Mouse (Mus musculus) layer of hippocampus, adult 9-11 months (tissue): Measurements from ENCODE around the gene Cpne2.

ENCODE experiments used
- DNase-seq: peaks from one replicate; pipeline ENCODE4 v3.0.0; 2022

The Cpne2 gene

GRCm38 (mm10) chr8:94540025-94540424, 7.2 kb downstream of the Cpne2 start:
- no peak for DNase-seq

- no peak for DNase-seq
These were observed 8.4 kb downstream of the Cpne2 start for GRCm38 (mm10) chr8:94540889-94541795.

- DNase-seq, result no peak
These were observed 11.2 kb downstream of the Cpne2 start for GRCm38 (mm10) chr8:94543981-94544380.

DNA sequence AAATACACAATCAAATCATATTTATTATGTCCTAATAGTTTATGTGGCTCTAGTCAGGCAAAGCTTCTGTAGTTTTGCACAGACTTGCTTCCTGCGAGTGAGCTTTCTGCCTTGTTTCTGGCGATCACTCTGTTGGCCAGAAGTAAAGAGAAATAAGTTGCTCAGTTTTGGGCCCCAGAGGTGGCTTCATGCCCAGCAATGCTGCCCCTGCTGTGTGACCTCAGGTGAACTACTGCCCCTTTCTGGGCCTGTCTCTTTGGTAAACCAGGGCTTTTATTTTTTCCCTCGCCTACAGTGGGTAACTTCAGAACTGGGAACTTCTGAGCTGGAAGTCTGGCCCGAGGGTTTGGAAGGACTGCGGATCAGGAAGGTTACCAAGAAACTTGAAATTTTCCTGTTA, 16.3 kb downstream of the Cpne2 start:
- no peak for DNase-seq

GRCm38 (mm10) chr8:94549482-94549881, 16.7 kb downstream of the Cpne2 start:
- DNase-seq, result no peak

GRCm38 (mm10) chr8:94549998-94550397, 17.2 kb downstream of the Cpne2 start:
- DNase-seq, result no peak

- peak; percentile 87 for DNase-seq
These were observed 19.0 kb downstream of the Cpne2 start for GRCm38 (mm10) chr8:94551471-94552422.

GRCm38 (mm10) chr8:94552696-94553095, 19.9 kb downstream of the Cpne2 start:
- no peak for DNase-seq

- DNase-seq, result no peak
These were observed 24.5 kb downstream of the Cpne2 start for GRCm38 (mm10) chr8:94557281-94557680.

DNA sequence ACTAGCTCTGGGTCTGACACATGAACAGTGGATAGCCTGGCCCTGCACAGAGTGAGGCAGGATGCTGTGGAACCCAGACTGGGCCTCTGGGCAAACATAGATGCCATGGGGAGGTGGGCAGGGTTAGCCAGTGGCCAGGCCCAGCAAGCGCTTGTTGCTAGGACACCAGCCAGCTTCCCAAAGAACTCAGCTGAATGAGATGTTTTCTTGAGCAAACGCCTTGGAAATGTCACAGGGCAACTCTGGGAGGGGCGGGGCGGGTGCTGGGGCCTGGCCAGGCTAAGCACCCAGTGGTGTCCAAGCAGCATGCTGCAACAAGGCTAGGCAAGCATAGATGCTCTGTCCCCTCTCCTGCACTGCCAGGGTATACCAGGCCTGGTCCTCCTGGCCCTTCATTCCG, 28.5 kb downstream of the Cpne2 start:
- DNase-seq, result peak; percentile 59

- no peak for DNase-seq
These were observed 31.6 kb downstream of the Cpne2 start for GRCm38 (mm10) chr8:94564421-94564820.

- no peak for DNase-seq
These were observed 33.2 kb downstream of the Cpne2 start for GRCm38 (mm10) chr8:94566033-94566432.

DNA sequence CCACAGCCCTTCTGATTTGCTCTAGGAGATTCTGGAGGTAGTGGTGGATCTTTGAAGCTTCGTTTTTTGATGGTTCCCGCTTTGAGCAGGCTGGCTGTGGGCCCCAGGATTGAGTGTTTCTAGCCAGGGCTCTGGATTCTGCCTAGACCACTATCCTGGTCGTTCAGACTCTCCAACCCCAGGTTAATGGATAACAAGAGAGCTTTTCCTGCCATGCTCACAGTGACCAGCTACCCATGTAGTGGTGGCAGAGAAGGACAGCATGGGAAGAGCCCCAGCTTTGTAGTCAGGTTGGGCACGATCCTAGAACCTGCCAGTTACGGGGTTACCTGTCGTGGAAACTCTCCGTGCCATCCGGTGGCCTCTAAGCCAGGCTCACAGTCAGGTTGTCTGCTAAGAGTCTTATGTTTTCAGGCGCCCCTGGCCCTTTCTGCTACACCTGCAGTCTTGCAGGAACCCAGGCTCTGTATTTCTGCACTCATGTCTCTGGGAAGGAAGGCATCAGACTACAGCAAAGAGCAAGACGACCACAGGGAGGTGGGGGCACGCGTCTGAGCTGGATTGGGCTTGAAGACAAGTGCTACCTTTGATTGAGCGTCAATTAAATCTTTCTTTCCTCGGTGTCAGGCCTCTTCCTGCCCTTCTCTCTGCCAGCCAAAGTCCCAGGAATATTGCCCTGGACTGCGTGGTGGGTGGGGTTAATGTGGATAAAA, 33.8 kb downstream of the Cpne2 start:
- DNase-seq, result no peak

- DNase-seq, result no peak
These were observed 34.5 kb downstream of the Cpne2 start for GRCm38 (mm10) chr8:94567159-94567849.

DNA sequence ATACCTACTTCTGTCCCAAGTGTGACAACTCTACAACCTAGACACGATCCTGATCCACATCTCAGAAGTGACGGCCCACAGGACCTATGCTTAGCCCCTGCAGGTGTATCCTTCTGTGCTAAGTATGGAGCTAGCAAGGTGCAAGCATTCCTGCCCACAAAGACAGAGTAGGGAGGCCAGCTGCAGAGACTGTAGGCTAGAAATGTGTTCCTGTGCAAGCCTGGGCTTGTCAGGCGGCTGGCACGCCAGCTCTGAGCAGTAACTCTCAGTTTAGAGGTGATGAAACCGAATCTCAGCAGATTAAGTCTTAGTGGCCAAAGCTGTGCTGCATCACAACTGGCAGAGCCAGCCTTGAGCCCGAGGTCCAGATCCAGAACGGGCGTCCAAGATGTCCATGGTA, 35.3 kb downstream of the Cpne2 start:
- DNase-seq, result no peak

DNA sequence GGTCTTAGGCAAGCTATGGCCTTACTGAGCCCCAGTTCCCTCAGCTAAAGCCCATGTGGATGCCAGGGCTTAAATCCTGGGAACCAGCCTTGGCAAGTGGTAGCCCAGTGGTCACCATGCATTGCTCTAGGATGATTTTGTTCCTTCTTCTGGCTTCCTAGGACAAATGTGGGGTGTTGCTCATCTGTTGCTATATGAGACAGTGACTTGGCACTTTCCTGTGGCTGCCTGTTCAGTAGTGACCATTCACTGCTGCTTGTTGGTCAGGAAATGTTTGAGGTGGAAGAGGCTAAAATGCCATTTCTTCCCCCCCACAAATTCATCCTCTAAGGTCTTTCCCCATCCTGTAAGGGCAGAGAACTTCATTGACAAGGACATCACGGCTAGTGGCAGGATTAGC, 36.6 kb downstream of the Cpne2 start:
- no peak for DNase-seq

DNA sequence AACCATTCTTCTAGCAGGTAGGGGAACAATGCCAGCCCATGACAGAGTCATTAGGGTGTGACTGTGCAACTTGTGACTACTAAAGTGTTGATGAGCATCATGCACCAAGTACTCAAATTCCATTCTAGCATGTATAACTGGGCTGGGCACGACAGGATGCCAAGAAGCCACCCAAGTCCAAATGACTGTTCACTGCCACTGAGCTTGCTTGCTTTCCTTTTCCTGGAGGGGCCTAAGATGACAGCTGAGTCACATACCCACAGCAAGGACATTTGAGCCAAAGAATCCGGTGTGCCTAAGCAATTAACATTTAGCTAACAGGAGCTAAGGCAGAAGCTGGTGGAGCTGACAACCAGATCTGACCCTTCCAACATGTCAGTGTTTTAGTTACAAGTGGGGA, 39.1 kb downstream of the Cpne2 start:
- DNase-seq, result no peak

GRCm38 (mm10) chr8:94574159-94574907, 41.5 kb downstream of the Cpne2 start:
- DNase-seq, result peak; percentile 90

DNA sequence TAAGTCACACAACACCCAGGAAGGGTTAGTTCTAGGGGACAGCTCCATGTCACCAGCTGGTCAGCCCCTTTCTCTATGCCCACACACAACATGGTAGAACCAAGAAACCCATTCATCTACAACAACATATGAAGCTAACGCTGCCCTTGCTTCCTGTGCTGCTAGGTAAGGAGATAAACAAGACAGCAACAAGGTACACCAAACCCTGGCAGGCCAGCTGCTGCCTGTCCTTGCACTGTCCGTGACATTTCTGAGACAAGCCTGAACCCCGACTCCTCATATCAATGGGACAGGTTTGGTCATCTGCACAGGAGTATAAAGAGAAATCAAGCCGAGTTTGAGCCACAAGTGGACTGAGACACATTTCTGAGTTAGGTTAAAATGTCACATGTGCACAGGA, 42.4 kb downstream of the Cpne2 start:
- no peak for DNase-seq

DNA sequence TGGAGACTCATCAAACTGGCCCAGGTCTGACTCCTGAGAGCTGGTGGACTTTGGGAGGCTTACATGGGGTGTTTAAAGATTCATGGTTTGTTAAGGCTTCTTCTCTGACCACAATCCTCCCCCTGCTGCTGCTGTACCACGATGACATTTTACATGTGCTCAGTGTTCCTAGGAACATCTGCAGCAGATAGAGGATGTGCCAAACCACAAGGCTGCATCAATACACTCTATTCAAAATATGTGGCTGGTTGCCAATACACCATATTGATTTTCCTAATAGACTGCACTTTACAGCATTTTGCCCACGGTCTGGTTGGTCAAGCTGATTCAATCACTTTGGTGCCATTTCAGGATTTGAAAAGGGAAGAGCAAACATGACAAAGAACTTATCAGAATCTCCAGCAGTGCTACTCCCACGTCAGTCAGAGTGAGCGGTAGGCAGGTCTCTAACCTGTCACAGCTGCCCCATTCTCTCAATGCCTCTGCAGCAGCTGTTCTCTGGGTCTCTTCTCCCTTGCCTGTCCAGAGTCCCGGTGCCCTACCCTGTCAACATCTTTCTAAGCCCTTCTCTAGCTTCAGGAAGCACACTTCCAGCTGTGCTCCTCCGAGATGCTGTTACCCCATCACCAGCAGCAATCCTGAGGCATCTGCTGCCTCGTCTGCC, 49.2 kb downstream of the Cpne2 start:
- DNase-seq, result peak; percentile 30

- no peak for DNase-seq
These were observed 49.8 kb downstream of the Cpne2 start for GRCm38 (mm10) chr8:94582569-94582968.
